Mouse (Mus musculus) heart, embryonic 14.5 days (tissue): ENCODE measurements at regions not wholly inside any gene's neighbourhood (a gene's known extent, or its start where the extent isn't known, plus 50 kb on each side); places are given as distances from the start of the nearest gene placed in this dataset.

Experiments used
- ATAC-seq: fragments of 200-750 bp; cut with Nextera tagmentation; 2 replicates; pipeline ENCODE4 v1.8.0; 2017; ENCODE audit warnings: low read depth, moderate TSS enrichment; ENCODE audit not compliant: insufficient number of reproducible peaks, insufficient read depth, low FRiP score
- H3K27ac ChIP-seq, 2 experiments: fragments of 200-500 bp in 1 of 2; fragments of 300-500 bp in 1 of 2; sonication (generic) in 1 of 2; replicated peaks in 1 of 2; 2 replicates each; pipeline ENCODE4 v1.5.1; 2012 to 2014; ENCODE audit warnings: low read depth in 2 of 2, low read length in 2 of 2, control low read depth in 1 of 2, mild to moderate bottlenecking in 1 of 2, mixed read lengths in 1 of 2; ENCODE audit not compliant: control insufficient read depth in 1 of 2, insufficient read depth in 1 of 2
- H3K27me3 ChIP-seq: fragments of 300-500 bp; sonication (generic); 2 replicates; pipeline ENCODE4 v1.6.1; 2014; ENCODE audit warnings: mild to moderate bottlenecking, low read length, control low read depth; ENCODE audit not compliant: control insufficient read depth, insufficient read depth
- H3K36me3 ChIP-seq: fragments of 300-500 bp; sonication (generic); 2 replicates; pipeline ENCODE4 v1.6.1; 2014; ENCODE audit warnings: mild to moderate bottlenecking, control low read depth, low read length, mixed read lengths; ENCODE audit not compliant: control insufficient read depth, insufficient read depth
- H3K4me1 ChIP-seq, 2 experiments: fragments of 200-500 bp in 1 of 2; fragments of 300-500 bp in 1 of 2; sonication (generic) in 1 of 2; 2 replicates each; pipeline ENCODE4 v1.6.1; 2012 to 2014; ENCODE audit warnings: low read length in 2 of 2, control low read depth in 1 of 2, mixed read lengths in 1 of 2; ENCODE audit not compliant: control insufficient read depth in 2 of 2, insufficient read depth in 2 of 2
- H3K4me2 ChIP-seq: fragments of 300-500 bp; sonication (generic); 2 replicates; pipeline ENCODE4 v1.6.1; 2014; ENCODE audit warnings: mild to moderate bottlenecking, low read length
- H3K4me3 ChIP-seq, 2 experiments: fragments of 200-500 bp in 1 of 2; fragments of 300-500 bp in 1 of 2; sonication (generic) in 1 of 2; 2 replicates each; pipeline ENCODE4 v1.5.1; 2012 to 2014; ENCODE audit warnings: low read length in 2 of 2, mild to moderate bottlenecking in 2 of 2, control low read depth in 1 of 2, low read depth in 1 of 2, moderate library complexity in 1 of 2; ENCODE audit not compliant: control insufficient read depth in 1 of 2, insufficient read depth in 1 of 2
- H3K9ac ChIP-seq: fragments of 300-500 bp; sonication (generic); 2 replicates; pipeline ENCODE4 v1.6.1; 2014; ENCODE audit warnings: mild to moderate bottlenecking, low read length
- H3K9me3 ChIP-seq: fragments of 300-500 bp; sonication (generic); 2 replicates; pipeline ENCODE4 v1.6.1; 2016; ENCODE audit warnings: low read length, control low read depth; ENCODE audit not compliant: control insufficient read depth
- WGBS: fragments of 180-500 bp; shearing (Covaris S2); extraction: QIAGEN DNeasy Blood & Tissue Kit; methylation state at CpG from one replicate; pipeline ENCODE4 v1.1.7; 2014; 5-methylcytosine and 5-hydroxymethylcytosine counted together

- no peak overlapping the region for H3K4me2 ChIP-seq
- H3K9ac ChIP-seq, result no peak overlapping the region
- ATAC-seq, result no peak
- 58% methylated on average over 3 of the region's 3 CpGs for WGBS
- peaks cover 7% of the 10 kb centered on the region in 2 experiments for H3K4me1 ChIP-seq
- H3K4me3 ChIP-seq, result no peak overlapping the region
- H3K36me3 ChIP-seq, result no peaks in the 10 kb centered on the region
- no peaks in the 10 kb centered on the region for H3K9me3 ChIP-seq
- H3K27me3 ChIP-seq, result no peaks in the 10 kb centered on the region
- no peak overlapping the region for H3K27ac ChIP-seq
These were observed 474.1 kb downstream of the Bnc2 start for GRCm38 (mm10) chr4:84201001-84201400.

- no peaks in the 10 kb centered on the region for H3K36me3 ChIP-seq
- H3K27me3 ChIP-seq, result no peaks in the 10 kb centered on the region
- ATAC-seq, result no peak
- no peak overlapping the region for H3K9ac ChIP-seq
- no peaks in the 10 kb centered on the region for H3K9me3 ChIP-seq
- 47% methylated on average over 2 of the region's 2 CpGs for WGBS
- H3K4me3 ChIP-seq, result no peak overlapping the region
- H3K4me1 ChIP-seq, result peaks cover 8% of the 10 kb centered on the region in 2 experiments
- H3K27ac ChIP-seq, result no peak overlapping the region
- H3K4me2 ChIP-seq, result no peak overlapping the region
These were observed 472.8 kb downstream of the Bnc2 start for GRCm38 (mm10) chr4:84202231-84202630.

- ATAC-seq, result no peak
- no peak overlapping the region for H3K4me2 ChIP-seq
- H3K4me1 ChIP-seq, result peaks cover 8% of the 10 kb centered on the region in 2 experiments
- 43% methylated on average over 1 of the region's 1 CpGs for WGBS
- H3K27ac ChIP-seq, result no peak overlapping the region
- no peaks in the 10 kb centered on the region for H3K27me3 ChIP-seq
- H3K9me3 ChIP-seq, result no peaks in the 10 kb centered on the region
- no peak overlapping the region for H3K9ac ChIP-seq
- H3K4me3 ChIP-seq, result no peak overlapping the region
- no peaks in the 10 kb centered on the region for H3K36me3 ChIP-seq
These were observed 471.4 kb downstream of the Bnc2 start for GRCm38 (mm10) chr4:84203680-84204079.

- Histone ChIP-seq H3K4me1 (peaks cover 8% of the 10 kb centered on the region in 2 experiments), H3K9ac (no peak overlapping the region), H3K27me3 (no peaks in the 10 kb centered on the region), H3K27ac (no peak overlapping the region), H3K9me3 (no peaks in the 10 kb centered on the region), H3K4me3 (no peak overlapping the region), H3K36me3 (no peaks in the 10 kb centered on the region), H3K4me2 (no peak overlapping the region)
- no peak for ATAC-seq
These were observed 470.3 kb downstream of the Bnc2 start for GRCm38 (mm10) chr4:84204777-84205176.

DNA sequence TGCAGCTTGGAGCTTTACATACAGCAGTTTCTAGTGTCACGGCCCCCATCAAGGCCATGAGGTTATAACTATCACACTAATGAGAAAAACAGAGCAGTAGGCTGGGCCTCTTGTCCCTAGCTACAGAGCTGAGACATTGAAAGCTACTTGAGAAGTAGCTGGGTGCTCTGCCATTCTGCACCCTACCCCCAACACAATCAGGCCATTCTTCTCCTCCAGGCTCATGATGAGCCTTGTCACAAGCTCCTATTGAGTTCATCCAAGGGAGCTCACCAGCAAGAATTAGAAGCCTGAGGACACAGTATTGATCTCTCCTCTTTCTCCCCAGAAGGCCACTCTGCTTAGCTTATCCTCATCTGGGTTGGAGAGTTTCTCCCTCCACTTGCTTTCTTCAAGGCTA is 466.9 kb downstream of the Bnc2 start:
- no peak for ATAC-seq
- Histone ChIP-seq H3K27me3 (no peaks in the 10 kb centered on the region), H3K9me3 (no peaks in the 10 kb centered on the region), H3K27ac (no peak overlapping the region), H3K4me1 (peaks cover 8% of the 10 kb centered on the region in 2 experiments), H3K36me3 (no peaks in the 10 kb centered on the region), H3K4me2 (no peak overlapping the region), H3K4me3 (no peak overlapping the region), H3K9ac (no peak overlapping the region)
- 67% methylated on average over 1 of the region's 1 CpGs for WGBS

GRCm38 (mm10) chr4:84209538-84209937 is 465.5 kb downstream of the Bnc2 start:
- Histone ChIP-seq H3K36me3 (no peaks in the 10 kb centered on the region), H3K27ac (no peak overlapping the region), H3K9me3 (no peaks in the 10 kb centered on the region), H3K4me2 (no peak overlapping the region), H3K4me1 (peaks cover 2 to 4% of the 10 kb centered on the region in 2 experiments; a peak in 2 of 4 replicates), H3K27me3 (no peaks in the 10 kb centered on the region), H3K9ac (no peak overlapping the region), H3K4me3 (no peak overlapping the region)
- ATAC-seq, result no peak
- WGBS, result 71% methylated on average over 2 of the region's 2 CpGs

DNA sequence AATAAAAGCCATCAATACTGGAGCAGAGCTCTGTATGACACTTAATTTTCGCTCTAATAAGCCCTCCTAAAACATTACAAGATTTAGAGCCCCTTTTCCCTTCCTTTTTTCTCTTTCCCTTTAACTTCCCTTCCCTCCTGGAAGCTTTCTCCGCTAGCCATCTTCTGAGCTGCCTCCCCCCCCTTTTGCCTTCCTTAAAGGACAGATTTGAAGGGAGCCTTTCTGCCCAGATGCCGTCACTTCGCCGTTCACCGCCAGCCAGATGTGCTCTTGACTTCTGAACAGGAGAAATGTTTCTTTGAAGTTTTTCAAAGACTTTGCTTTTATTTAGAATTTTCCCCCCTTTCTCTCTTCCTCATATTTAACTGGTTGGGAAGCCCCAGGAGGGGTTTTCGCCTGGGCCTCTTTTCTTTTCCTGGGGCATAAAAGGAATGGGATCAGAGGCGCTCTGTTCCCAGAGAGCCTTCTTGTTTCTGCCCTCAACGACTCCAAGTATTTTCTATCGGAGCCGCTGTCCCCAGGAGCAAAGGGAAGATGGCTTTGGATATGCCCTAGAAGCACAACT is 463.7 kb downstream of the Bnc2 start:
- Histone ChIP-seq H3K4me3 (no peak overlapping the region), H3K27ac (no peak overlapping the region), H3K4me1 (0 out of 4 replicates have a peak, but pooled peaks cover 0 to 2% of the 10 kb centered on the region in 2 experiments), H3K36me3 (no peaks in the 10 kb centered on the region), H3K4me2 (no peak overlapping the region), H3K9me3 (no peaks in the 10 kb centered on the region), H3K27me3 (no peaks in the 10 kb centered on the region), H3K9ac (no peak overlapping the region)
- no peak for ATAC-seq
- WGBS, result 77% methylated on average over 11 of the region's 11 CpGs

- no peak overlapping the region for H3K9ac ChIP-seq
- no peak for ATAC-seq
- no peaks in the 10 kb centered on the region for H3K4me1 ChIP-seq
- WGBS, result 67% methylated on average over 6 of the region's 6 CpGs
- H3K36me3 ChIP-seq, result no peaks in the 10 kb centered on the region
- no peaks in the 10 kb centered on the region for H3K27me3 ChIP-seq
- H3K9me3 ChIP-seq, result no peaks in the 10 kb centered on the region
- no peak overlapping the region for H3K4me2 ChIP-seq
- H3K27ac ChIP-seq, result no peak overlapping the region
- H3K4me3 ChIP-seq, result no peak overlapping the region
These were observed 463.1 kb downstream of the Bnc2 start for GRCm38 (mm10) chr4:84212004-84212403.
